Mouse (Mus musculus) limb, embryonic 12.5 days (tissue): ENCODE data around the gene Adgrg4. TPM values are rescaled to one million over a fixed set of nuclear protein-coding genes. Genes with fewer than 3 reads are reported as not detected.

Experiments used
- ATAC-seq: fragments of 200-750 bp; cut with Nextera tagmentation; 2 replicates; pipeline ENCODE4 v1.8.0; 2017; ENCODE audit warnings: low read depth, moderate TSS enrichment; ENCODE audit not compliant: insufficient number of reproducible peaks, insufficient read depth, low FRiP score, low TSS enrichment
- H3K27ac ChIP-seq: fragments of 300-500 bp; sonication (generic); 2 replicates; pipeline ENCODE4 v1.5.1; 2016; ENCODE audit warnings: mild to moderate bottlenecking, moderate library complexity
- H3K27me3 ChIP-seq: fragments of 300-500 bp; sonication (generic); 2 replicates; pipeline ENCODE4 v1.6.1; 2016; ENCODE audit warnings: mild to moderate bottlenecking, moderate library complexity
- H3K36me3 ChIP-seq: fragments of 300-500 bp; sonication (generic); 2 replicates; pipeline ENCODE4 v1.6.1; 2016; ENCODE audit warnings: mild to moderate bottlenecking, moderate library complexity
- H3K4me1 ChIP-seq: fragments of 300-500 bp; sonication (generic); replicated peaks from 2 replicates; pipeline ENCODE4 v1.6.1; 2016
- H3K4me2 ChIP-seq: fragments of 300-500 bp; sonication (generic); 2 replicates; pipeline ENCODE4 v1.6.1; 2016; ENCODE audit warnings: mild to moderate bottlenecking, moderate library complexity
- H3K4me3 ChIP-seq: fragments of 300-500 bp; sonication (generic); replicated peaks from 2 replicates; pipeline ENCODE4 v1.5.1; 2016; ENCODE audit warnings: mild to moderate bottlenecking
- H3K9ac ChIP-seq: fragments of 300-500 bp; sonication (generic); replicated peaks from 2 replicates; pipeline ENCODE4 v1.6.1; 2016; ENCODE audit warnings: mild to moderate bottlenecking, moderate library complexity
- H3K9me3 ChIP-seq: fragments of 300-500 bp; sonication (generic); 2 replicates; pipeline ENCODE4 v1.6.1; 2016; ENCODE audit warnings: mild to moderate bottlenecking, moderate library complexity
- whole genome bisulfite sequencing: fragments of 180-500 bp; shearing (Covaris S2); methylation state at CpG from one replicate; pipeline ENCODE4 v1.1.7; 2016; 5-methylcytosine and 5-hydroxymethylcytosine counted together
- polyA plus RNA-seq: library from polyadenylated mRNA; unstranded; fragments of >200 nt; fragmentation: Nextera tagmentation; extraction: Ambion mirVana; gene quantifications from 2 replicates; pipeline ENCODE4 v1.2.1, GENCODE M21; 2016

The Adgrg4 gene
- polyA plus RNA-seq: not detected in 2 replicates

DNA sequence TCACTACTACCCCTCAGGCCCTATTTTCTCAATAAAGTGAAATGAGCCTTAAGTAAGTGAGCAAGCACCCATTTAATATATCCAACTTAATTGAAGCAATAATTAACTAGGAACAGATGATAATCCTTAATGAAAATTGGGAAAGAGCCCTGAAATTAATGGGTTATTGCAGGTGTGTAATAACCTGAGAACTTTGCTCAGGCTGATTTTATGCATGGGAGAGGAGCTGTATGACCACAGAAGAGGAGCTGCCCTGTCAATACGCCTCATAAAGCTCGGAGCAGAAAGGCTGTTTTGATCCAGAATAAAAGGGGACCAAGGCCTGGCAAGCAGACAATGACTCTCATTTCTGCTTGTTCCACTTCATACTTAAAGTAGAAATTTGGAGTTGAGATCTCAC lies at the start of gene Adgrg4:
Gene Adgrg4, plus strand, starts transcription at position 301 of the 400 bp plus-strand sequence.
- ATAC-seq: no peak
- 70% methylated on average over 2 of the region's 2 CpGs for WGBS

DNA sequence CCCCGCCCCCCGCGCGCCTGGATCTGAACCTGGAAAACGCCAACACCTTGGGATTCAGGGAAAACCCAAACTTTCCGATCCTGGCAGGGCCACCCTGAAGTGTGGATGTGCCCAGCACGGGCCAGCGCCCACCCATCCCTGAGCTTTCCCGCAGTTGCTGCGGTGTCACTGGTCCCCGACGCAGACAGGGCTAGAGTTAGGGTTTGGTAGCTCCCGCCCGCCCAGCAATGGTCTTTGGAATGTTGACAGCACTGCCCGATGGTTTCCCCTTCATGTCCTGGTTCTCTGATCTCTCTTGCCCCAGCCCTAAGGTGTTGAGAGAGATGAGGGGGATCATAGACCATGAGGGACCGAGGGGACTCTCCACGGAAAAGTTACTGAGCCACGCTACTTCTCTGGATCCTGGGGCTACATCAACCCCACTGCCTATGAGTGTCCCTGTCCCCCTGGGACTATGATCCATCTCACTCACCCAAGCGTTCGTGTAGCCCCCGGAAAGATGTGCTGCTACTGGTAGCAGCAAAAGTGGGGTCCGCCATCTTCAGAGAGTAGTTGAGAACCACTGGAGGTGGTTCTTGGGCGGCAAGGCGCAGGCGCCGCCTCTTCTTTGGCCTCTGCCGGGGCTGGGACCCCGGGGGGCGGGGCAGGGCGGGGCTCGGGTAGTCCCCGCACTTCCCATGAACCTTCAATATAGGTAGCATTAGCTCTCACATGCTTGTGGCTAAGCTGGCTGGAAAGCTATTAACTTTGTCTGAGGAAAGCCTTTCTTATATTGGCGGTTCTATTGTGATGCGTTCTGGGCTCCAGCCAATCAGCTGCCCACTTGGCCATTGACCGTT lies 48.0 kb upstream of the Adgrg4 start, which contains the start of gene Map7d3:
Gene Map7d3, minus strand, starts transcription at position 562 of the 839 bp plus-strand sequence.
- no peaks in the 10 kb centered on the region for H3K9me3 ChIP-seq
- no peaks in the 10 kb centered on the region for H3K36me3 ChIP-seq
- H3K4me1 ChIP-seq: no peaks in the 10 kb centered on the region
- H3K4me3 ChIP-seq: peak within 1 kb of the TSS; percentile 47
- H3K4me2 ChIP-seq: peak within 1 kb of the TSS; percentile 62
- peak; percentile 37; the same call in 1 of the 2 replicates for ATAC-seq
- 18% methylated on average over 35 of the region's 35 CpGs for WGBS
- H3K9ac ChIP-seq: peak within 1 kb of the TSS; percentile 44; the same call in 1 of the 2 replicates
- no peaks in the 10 kb centered on the region for H3K27me3 ChIP-seq
- no peak within 1 kb of the TSS for H3K27ac ChIP-seq

More for the DNA sequence above, at the start of gene Adgrg4:
- no peak within 1 kb of the TSS for H3K27ac ChIP-seq
- no peak within 1 kb of the TSS for H3K4me3 ChIP-seq
- no peaks in the 10 kb centered on the region for H3K4me1 ChIP-seq
- no peaks in the 10 kb centered on the region for H3K36me3 ChIP-seq
- H3K4me2 ChIP-seq: no peak within 1 kb of the TSS
- no peaks in the 10 kb centered on the region for H3K9me3 ChIP-seq
- no peak within 1 kb of the TSS for H3K9ac ChIP-seq
- H3K27me3 ChIP-seq: no peaks in the 10 kb centered on the region

DNA sequence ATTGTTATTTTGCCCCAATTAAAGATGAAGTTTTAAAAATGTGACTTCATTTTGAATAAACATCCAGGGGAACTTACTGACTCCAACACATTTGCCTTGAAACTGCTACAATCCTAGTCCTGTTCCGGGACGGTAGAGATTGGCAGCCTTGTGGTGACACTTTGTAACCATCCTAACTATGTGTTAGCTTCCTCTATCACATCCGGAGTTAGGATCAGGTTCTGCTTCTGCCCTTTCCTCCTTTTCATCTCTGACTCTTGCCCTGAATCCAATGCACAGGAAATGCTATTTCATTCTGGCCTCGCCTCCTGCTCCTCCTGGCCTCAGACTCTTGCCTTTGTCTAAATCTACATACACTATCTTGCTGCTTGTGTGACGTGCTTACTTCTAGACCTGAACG lies 42.5 kb upstream of the Adgrg4 start:
- no peaks in the 10 kb centered on the region for H3K4me1 ChIP-seq
- no peaks in the 10 kb centered on the region for H3K27me3 ChIP-seq
- ATAC-seq: no peak
- H3K4me2 ChIP-seq: no peak overlapping the region
- WGBS: 82% methylated on average over 6 of the region's 6 CpGs
- no peak overlapping the region for H3K27ac ChIP-seq
- no peaks in the 10 kb centered on the region for H3K36me3 ChIP-seq
- H3K9ac ChIP-seq: no peak overlapping the region
- no peaks in the 10 kb centered on the region for H3K9me3 ChIP-seq
- H3K4me3 ChIP-seq: no peak overlapping the region

DNA sequence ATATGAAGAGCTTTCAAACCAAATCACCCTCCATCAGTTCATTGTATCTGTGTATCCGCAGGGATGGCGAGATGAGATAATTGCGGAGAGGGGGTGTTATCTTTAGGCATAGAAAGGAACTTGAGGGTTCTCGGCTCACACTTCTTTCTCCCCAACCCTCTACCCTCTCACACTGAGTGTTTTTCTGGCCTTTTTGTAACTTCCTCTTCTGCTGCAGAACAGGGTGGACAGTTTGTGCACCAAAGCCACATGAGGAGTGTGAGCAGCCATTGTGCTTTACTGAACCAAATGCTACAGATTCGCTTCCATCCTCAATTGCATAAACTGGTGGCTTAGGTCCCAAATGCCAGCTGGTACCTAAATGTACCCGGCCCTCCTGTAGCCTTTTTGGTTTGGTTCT lies 34.1 kb upstream of the Adgrg4 start:
- Histone ChIP-seq H3K27ac (no peak overlapping the region), H3K4me1 (no peaks in the 10 kb centered on the region), H3K27me3 (no peaks in the 10 kb centered on the region), H3K36me3 (no peaks in the 10 kb centered on the region), H3K9ac (no peak overlapping the region), H3K4me3 (no peak overlapping the region), H3K9me3 (no peaks in the 10 kb centered on the region), H3K4me2 (no peak overlapping the region)
- 91% methylated on average over 6 of the region's 6 CpGs for WGBS
- no peak for ATAC-seq

DNA sequence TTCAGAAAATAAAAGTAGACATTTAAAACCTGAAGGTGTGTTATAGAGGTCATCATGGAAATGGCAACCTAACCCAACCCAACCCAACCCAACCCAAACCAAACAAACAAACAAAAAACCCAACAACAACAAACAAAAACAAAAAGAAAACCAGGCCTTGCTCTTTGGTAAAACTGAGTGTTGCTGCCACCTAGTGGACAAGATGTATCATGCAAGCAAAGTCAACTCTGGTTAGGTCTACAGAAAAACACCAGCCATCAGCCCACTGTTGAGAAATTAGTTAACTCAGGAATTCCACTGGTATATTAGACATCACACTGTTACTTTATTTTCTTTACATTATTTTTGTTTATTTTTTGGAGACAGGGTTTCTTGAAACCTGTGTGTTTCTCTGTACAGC lies 30.6 kb upstream of the Adgrg4 start:
- no peak for ATAC-seq
- no peaks in the 10 kb centered on the region for H3K9me3 ChIP-seq

DNA sequence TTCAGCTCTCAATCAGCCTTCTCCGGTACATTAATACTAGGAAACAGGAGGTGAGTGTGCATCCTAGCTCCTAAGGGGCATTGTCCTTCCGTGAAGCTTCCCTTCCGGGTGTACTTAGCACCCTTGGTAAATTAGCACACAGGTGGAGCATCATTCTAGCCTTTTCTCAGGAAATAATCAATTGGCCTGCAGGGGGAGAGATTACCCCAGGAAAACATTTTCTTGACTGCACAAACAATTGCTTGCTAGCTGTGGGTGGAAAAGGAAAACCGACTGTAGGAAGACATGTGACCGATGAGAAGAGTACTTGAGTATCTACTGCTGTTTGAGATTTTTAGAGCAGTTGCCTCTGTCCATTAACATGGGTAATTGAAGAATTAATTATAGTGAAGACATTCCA lies 28.7 kb upstream of the Adgrg4 start:
- no peaks in the 10 kb centered on the region for H3K9me3 ChIP-seq
- H3K9ac ChIP-seq: no peak overlapping the region
- H3K4me1 ChIP-seq: no peaks in the 10 kb centered on the region
- H3K4me2 ChIP-seq: no peak overlapping the region
- H3K4me3 ChIP-seq: no peak overlapping the region
- no peak overlapping the region for H3K27ac ChIP-seq
- ATAC-seq: no peak
- no peaks in the 10 kb centered on the region for H3K27me3 ChIP-seq
- 73% methylated on average over 5 of the region's 5 CpGs for WGBS
- H3K36me3 ChIP-seq: no peaks in the 10 kb centered on the region

More for the DNA sequence above, 30.6 kb upstream of the Adgrg4 start:
- no peak overlapping the region for H3K4me2 ChIP-seq
- H3K36me3 ChIP-seq: no peaks in the 10 kb centered on the region
- H3K4me1 ChIP-seq: no peaks in the 10 kb centered on the region
- H3K27ac ChIP-seq: no peak overlapping the region
- no peak overlapping the region for H3K9ac ChIP-seq
- H3K4me3 ChIP-seq: no peak overlapping the region
- no peaks in the 10 kb centered on the region for H3K27me3 ChIP-seq

DNA sequence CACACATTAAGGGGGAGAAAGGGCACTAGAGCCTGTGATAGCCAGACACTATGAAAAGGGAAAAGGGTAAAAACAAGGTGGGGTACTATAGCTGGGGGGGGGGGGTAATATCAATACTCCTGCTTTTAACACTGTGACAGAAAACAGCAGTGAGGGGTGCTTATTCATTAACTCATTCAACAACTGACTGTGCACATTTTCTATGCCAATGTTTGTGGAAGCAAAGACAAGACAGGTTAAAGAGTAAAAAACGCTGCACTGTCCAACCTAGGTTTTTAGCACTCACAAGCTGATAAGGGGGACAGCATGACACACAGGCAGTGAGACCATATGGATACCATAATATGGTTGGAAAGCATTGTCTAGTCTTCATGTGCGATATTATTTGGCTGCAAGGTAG lies 142.9 kb downstream of the Adgrg4 start:
- ATAC-seq: no peak
- Histone ChIP-seq H3K36me3 (no peaks in the 10 kb centered on the region), H3K4me3 (no peak overlapping the region), H3K9me3 (no peaks in the 10 kb centered on the region), H3K27ac (no peak overlapping the region), H3K4me1 (no peaks in the 10 kb centered on the region), H3K9ac (no peak overlapping the region), H3K4me2 (no peak overlapping the region), H3K27me3 (no peaks in the 10 kb centered on the region)
- 70% methylated on average over 2 of the region's 2 CpGs for WGBS

DNA sequence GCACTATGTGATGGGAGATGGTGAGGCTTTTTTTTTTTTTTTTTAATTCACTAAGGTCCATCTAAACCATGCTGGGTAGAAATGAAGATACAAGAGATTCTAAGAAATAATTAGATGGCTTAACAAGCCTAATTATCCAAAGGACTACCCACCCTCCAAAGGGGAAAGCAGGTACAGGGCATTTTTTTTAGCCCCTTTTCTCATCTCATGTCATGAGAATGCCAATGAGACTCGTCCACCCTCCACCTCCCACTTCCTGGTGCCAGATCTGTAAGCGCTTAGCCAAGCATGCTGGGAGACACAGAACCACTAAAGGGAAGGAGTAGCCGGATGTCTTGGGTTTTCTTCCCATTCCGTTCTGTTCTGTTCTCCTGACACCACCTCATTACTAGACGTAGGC lies 172.8 kb downstream of the Adgrg4 start, which contains the start of gene Brs3:
Gene Brs3, plus strand, starts transcription at position 301 of the 400 bp plus-strand sequence.
- Histone ChIP-seq H3K36me3 (no peaks in the 10 kb centered on the region), H3K9ac (no peak within 1 kb of the TSS), H3K4me2 (no peak within 1 kb of the TSS), H3K4me1 (no peaks in the 10 kb centered on the region), H3K27ac (no peak within 1 kb of the TSS), H3K4me3 (no peak within 1 kb of the TSS), H3K9me3 (no peaks in the 10 kb centered on the region), H3K27me3 (no peaks in the 10 kb centered on the region)
- no peak for ATAC-seq
- WGBS: 83% methylated on average over 5 of the region's 5 CpGs

DNA sequence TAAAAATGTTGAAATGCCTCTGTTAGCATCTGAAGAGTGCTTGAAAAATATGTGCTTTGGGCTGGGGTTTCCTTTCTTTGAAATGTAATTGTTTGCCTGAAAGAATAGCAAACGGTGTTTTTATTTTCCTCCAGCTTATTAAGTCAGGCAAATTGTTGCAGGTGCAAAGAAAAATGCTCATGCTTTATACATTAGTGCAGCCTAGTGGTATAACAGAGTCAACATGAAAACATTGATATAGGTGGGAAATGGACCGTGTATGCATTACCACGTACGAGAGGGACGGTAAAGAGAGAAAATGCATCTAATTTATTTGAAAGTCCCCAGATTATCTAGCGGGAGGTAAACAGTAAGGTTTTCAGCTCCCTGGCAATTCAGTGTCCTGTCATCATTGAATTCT lies 173.9 kb downstream of the Adgrg4 start:
- Histone ChIP-seq H3K4me1 (no peaks in the 10 kb centered on the region), H3K36me3 (no peaks in the 10 kb centered on the region), H3K27ac (no peak overlapping the region), H3K27me3 (no peaks in the 10 kb centered on the region), H3K4me3 (no peak overlapping the region), H3K4me2 (no peak overlapping the region), H3K9me3 (no peaks in the 10 kb centered on the region), H3K9ac (no peak overlapping the region)
- WGBS: 82% methylated on average over 6 of the region's 6 CpGs
- ATAC-seq: no peak

Other genes starting within 250 kb of the Adgrg4 start
- gene Fhl1, start 138.4 kb upstream of the Adgrg4 start, polyA plus RNA-seq: 45.1 and 57.1 TPM in 2 replicates
- gene Map7d3, start 47.8 kb upstream of the Adgrg4 start, polyA plus RNA-seq: 3.8 and 3.9 TPM in 2 replicates
- not detected in 2 replicates for gene Brs3, start 172.9 kb downstream of the Adgrg4 start, polyA plus RNA-seq
- gene Htatsf1, start 183.4 kb downstream of the Adgrg4 start, polyA plus RNA-seq: 86.9 and 92.3 TPM in 2 replicates
- 0.58 and 0.79 TPM in 2 replicates for gene Vgll1, start 217.9 kb downstream of the Adgrg4 start, polyA plus RNA-seq